Mouse (Mus musculus) gastrocnemius, postnatal 4 days (tissue): Measurements from ENCODE around the gene Slc6a17. TPM values are rescaled to one million over a fixed set of nuclear protein-coding genes. Genes with fewer than 3 reads are reported as not detected.
A peak's percentile ranks its signal among the peaks of the same experiment; 100 is the strongest.

Experiments used
- DNase-seq, 2 experiments: peaks; one replicate each; pipeline ENCODE4 v3.0.0; 2021 to 2022; ENCODE audit warnings: low spot score in 2 of 2, mixed read lengths in 2 of 2
- total RNA-seq, 2 experiments: library from RNA; stranded (reverse); gene quantifications; 2 replicates each; pipeline ENCODE4 v1.2.3; 2021

Slc6a17 gene
- total RNA-seq, 2 experiments from 2014 or later: 1.2 to 1.4 TPM

DNA sequence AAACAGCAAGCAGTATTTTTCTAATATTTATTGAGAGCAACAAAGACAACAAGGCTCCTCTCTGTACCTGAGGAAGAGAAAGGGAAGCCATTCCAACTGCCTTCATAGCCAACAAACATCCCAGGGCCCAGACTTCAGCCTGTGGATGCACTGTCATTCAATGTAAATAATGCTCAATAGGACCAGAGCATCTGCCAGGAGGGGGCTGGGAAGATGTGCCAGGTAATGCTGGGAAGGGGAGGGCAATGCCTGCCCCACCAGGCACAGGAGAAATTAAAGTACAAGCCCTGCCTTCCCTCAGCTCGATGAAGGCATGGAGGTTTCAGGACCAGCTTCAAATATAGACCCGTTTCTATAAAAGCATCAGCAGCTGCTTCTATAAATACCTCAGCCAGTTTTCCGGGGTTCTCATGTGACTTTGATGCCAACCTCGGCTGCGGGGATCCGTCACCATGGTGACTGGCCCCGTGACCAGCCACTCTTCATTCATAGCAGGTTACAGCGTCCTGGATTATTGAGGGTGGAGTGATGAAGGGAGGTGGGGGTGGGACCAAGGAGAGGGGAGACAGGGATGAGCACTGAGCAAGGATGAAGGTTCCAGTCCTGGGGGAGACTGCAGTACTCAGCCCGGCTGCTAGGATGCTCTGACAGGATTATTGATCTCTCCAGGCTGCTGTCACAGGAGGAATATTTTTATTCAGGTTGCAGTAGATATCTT, 10.7 kb upstream of the Slc6a17 start:
- no peak for DNase-seq

- DNase-seq: no peak
These were observed 6.7 kb upstream of the Slc6a17 start for GRCm38 (mm10) chr3:107524547-107524946.

GRCm38 (mm10) chr3:107520931-107521330, 3.1 kb upstream of the Slc6a17 start:
- DNase-seq: no peak

DNA sequence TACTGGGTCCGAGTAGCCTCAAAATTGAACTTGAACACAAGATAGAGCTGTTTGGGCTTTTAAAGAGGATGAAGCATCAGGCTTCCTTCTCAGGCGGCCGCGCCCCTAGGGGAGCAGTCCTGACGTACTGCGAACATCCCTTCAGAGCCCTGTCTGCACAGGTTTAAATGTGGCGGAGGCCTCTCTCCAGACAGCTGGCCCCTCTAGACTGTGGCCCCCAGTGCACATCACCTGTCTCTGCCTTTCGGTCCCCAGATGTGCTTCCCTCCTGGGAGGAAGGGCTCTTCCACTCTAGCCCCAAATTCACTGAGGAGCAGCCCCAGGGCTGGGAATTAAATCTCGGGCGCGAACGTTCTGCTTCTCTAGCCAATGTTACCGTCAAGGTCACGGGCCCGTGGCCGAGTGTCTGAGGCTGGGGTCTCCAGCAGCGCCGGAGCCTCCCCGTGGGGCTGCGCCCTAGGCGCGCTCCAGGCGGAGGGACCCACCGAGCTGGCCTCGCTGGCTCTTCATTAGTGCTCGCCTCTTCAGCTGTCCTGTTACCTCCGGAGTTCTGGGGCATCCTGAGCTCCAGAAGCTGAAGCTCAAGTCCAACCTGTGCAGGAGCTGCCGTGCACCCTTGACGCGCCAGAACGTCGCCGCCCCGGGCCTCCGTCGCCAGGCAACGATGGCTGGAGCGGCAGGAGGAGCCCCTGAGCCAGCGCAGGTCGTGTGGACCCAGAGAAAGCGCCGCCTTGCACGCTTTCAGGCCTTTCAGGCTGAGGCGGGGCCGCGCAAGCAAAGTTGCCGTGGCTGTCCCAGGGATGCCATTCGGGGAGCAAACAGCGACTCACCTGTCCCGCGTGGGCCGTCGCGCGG, 815 bp downstream of the Slc6a17 start:
- no peak for DNase-seq

DNA sequence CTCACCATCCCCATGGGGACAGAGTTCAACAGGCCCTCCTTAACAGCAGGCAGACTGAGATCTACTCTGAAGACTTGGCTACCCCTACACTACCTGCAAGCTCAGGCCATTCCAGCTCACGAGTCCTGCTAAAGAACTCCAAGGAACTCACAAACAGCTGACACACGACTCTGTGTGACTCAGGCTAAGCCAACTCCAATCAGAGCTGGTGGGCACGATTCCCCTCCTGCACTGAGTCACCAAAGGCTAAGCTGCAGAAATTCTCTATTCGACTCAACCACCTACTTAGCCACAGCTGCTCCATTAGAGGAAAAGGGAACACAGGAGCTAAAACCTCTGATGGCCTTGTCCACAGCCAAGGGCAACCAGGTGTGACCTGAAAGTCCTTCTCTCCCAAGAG, 1.8 kb downstream of the Slc6a17 start:
- no peak for DNase-seq

DNA sequence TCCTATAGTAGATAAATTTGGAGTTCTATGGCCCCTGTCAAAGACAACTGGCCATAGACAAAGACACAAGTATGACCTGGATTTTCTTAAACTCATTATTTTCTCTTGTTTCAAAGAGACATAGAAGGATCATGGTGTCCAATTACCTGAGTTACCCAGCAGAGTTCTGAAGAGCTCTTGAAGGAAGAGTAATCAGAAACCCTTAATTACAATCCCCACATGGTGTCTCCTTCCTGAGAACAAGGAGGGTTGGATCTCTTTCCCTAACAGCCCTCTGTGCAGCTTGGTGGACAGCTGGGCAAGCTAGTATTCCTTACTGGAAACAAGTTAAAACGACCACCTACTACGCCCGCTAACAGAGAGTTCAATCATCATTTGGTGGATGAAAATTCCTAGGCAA, 6.4 kb downstream of the Slc6a17 start:
- DNase-seq: no peak

DNA sequence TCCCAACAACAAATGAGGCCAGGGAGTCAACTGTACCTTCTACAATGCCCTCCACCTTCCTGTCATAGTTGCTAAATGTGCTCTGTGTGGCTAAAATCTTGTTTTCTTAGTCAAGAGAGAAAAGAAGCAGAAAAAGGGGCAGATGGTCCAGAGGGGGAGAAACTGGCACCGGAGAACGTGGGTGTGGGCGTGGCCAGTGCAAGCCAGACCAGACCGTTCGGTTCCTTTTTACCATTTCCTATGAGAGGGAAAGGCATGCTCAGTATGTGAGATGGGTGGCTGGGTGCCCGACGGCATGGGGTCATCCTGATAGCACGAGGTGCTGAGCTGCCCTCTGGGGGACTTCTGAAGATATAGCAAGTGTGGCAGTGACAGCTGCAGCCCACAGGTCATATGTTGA, 9.1 kb downstream of the Slc6a17 start:
- DNase-seq: no peak

- no peak for DNase-seq
These were observed 9.9 kb downstream of the Slc6a17 start for GRCm38 (mm10) chr3:107507966-107508365.

GRCm38 (mm10) chr3:107506531-107506930, 11.3 kb downstream of the Slc6a17 start:
- DNase-seq: no peak

GRCm38 (mm10) chr3:107505464-107506367, 12.1 kb downstream of the Slc6a17 start:
- no peak for DNase-seq

- DNase-seq: no peak
These were observed 13.3 kb downstream of the Slc6a17 start for GRCm38 (mm10) chr3:107504542-107504941.

- DNase-seq: no peak
These were observed 14.1 kb downstream of the Slc6a17 start for GRCm38 (mm10) chr3:107503716-107504115.

DNA sequence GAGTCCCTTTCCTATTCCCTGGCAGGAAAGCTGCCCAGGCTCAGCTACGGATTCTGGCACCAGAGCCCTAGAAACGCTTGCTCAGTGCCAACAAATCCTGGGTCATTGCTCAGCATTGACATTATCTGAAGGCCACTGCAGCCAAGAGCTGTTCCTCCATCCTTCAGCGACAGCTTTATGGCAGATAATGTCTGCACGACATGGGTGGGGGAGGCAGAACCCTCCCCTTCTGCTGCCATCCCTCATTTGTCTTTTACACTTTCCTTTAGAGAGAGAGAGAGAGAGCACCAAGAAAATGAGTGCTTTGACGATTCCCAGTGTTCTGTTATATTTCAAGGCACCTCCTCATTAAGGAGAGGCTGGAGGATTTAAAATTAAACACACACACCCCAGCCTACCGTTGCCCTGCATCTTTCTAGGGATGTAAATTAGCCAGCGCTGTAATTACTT, 16.1 kb downstream of the Slc6a17 start:
- no peak for DNase-seq

DNA sequence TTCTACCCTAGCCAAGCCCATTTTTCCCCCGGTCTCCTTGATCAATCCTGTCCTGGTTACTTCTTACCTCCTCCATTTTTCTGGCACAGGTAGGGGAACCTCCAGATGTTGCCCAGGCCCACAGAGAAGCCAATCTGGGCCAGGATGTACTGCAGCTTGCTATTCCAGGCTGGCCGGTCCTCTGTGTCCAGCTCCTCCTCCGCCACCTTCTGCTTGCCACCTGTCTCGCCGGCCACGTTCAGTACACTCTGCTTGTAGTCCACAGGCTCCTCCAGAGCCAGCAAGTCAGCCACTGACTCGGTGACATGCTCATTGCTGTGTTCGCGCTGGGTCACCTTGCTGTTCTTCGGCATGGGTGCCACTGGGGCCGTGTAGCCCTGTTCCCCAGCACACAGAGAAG, 17.5 kb downstream of the Slc6a17 start:
- DNase-seq: no peak

DNA sequence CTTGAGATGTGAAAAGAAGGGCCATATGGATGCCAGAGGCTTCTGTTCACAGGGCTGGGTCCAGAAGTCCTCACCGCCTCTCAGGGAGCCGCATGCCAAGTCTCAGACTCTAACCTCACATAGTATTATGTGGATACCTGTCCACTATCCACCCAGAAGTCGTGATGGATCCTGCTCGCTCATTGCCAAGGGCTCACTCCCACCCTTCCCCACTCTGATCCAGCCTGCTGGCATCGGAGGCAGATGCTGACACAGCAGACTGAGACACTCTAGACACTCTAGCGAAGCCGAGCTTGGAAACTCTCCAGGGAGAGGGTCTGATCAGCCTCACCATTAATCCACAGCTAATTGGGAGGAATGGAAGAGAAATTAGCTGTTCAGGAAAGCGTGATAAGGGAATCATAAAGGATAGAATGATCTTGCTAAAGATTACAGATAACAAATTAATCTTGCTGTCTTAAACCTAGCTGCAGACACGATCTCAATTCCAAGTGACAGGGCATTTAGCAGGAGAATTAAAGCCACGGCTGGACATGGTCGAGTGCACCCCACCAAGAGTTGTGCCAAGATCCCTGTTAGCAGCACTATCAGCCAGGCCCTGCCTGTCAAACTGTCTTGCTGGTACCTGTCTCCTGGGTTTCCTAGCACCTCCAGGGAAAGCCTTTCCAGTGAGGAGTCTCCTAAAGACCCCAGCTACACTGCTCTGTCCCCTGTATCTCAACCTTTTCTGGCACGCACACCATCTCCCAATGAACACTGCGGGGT, 21.6 kb downstream of the Slc6a17 start:
- DNase-seq: no peak

- no peak for DNase-seq
These were observed 22.3 kb downstream of the Slc6a17 start for GRCm38 (mm10) chr3:107495524-107495923.

DNA sequence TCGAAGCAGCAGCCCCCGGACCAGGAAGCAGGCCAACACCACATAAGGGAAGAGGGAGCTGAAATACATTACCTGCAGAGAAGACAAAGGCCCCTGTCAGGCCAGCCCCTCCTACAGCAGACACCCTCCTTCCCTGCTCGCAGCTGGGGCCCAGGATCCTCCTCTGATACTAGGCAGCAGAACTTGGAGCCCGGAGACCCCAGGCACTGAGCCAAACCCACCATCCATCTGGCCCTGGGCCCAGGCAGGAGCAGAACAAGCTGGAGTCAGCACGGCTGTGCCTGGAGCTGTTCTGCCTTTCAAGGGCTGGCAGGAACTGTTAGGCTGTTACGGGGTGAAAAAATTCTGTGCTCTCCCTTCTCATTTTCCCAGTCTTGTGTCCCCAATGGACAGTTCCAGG, 26.4 kb downstream of the Slc6a17 start:
- DNase-seq: peak in 1 of 2 experiments; percentile 52

DNA sequence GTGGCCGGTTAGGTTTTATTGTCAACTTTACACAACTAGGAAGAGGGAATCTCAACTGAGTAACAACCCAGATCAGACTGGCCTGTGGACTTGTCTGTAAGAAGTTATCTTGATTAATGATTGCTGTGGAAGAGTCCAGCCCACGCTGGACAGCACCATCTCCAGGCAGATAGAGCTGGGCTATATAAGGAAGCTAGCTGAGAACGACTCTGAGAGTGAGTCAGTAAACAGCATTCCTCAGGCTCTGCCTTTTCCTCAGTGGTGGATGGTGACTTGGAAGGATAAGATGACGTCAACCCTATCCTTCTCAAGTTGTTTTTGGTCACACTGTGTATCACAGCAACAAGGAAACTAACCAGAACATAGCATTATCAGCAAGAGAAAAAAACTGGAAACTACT, 29.2 kb downstream of the Slc6a17 start:
- DNase-seq: no peak

- no peak for DNase-seq
These were observed 34.5 kb downstream of the Slc6a17 start for GRCm38 (mm10) chr3:107483290-107483689.

DNA sequence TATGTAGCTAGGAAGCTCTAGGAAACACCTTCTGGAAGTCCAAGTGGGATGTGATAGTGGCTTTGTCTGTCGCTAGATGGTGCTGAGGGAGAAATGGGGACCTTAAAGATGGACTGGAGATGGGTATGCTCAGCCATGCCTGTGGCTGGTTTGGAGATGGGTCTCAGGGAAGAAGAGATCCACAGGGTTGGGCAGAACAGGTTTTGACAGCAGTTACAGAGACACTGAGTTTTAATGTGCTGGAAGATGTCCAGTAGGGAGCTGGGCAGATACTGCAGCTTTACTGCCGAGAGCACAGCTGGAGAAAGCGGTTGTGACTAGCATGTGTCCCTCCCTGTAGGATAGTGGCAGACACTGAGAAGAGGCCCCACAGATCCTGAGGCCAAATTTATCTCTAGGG, 37.2 kb downstream of the Slc6a17 start:
- no peak for DNase-seq

DNA sequence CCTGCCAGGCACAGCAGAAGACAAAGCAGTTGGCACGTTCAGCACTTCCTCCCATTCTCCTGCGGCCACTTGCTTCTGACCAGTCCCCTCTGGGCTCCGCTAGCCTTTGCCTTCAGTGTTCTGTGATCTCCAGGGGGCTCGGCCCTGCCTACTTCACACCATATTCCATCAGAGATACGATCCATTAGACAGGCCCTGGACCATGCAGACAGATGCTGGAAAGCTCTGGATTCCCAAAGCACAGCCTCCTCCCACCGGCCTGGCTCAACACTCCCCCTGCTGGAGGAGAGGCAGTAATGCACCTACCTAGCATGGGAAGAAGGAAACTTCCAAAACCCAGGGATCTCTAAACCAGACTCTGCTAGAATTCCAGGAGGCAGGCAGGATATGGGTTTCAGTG, 45.6 kb downstream of the Slc6a17 start:
- DNase-seq: no peak
